Mouse (Mus musculus): ENCODE measurements around the gene Map4k1. TPM values are rescaled to one million over a fixed set of nuclear protein-coding genes. Genes with fewer than 3 reads are reported as not detected.

The Map4k1 gene
- polyA plus RNA-seq, 1 experiment from 2014 or later, result 9.0 TPM

DNA sequence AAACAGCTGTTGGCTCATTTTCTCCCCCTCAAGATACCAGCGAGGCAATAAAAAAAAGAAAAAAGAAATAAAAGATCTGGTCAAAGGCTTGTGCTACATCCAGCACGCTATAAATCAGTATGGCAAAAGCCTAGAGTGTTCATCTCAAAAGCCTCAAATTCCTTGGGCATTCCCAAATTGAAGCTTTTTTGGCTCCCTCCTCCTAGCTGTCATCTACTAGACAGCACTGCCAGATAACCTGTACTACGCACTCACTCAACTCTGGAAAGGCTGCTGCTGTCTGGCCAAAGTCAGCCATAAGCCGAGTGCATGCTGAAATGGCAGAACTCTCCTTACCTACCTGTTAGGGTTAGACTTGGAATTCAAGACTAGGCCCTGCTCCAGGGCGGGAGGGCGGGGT, 24.6 kb upstream of the Map4k1 start:
- Histone ChIP-seq H3K27ac (no peak overlapping the region), H3K36me3 (peaks cover 8% of the 10 kb centered on the region; the same call in 1 of the 2 replicates), H3K27me3 (no peaks in the 10 kb centered on the region), H3K4me3 (replicated peaks) (no peak overlapping the region), H3K9me3 (replicated peaks) (no peaks in the 10 kb centered on the region), H3K4me2 (no peak overlapping the region), H3K9ac (no peak overlapping the region), H3K4me1 (peaks cover 88% of the 10 kb centered on the region)
- whole genome bisulfite sequencing, result 57% methylated on average over 6 of the region's 6 CpGs
- ATAC-seq (replicated peaks; ENCODE audit: low FRiP score), result no peak

DNA sequence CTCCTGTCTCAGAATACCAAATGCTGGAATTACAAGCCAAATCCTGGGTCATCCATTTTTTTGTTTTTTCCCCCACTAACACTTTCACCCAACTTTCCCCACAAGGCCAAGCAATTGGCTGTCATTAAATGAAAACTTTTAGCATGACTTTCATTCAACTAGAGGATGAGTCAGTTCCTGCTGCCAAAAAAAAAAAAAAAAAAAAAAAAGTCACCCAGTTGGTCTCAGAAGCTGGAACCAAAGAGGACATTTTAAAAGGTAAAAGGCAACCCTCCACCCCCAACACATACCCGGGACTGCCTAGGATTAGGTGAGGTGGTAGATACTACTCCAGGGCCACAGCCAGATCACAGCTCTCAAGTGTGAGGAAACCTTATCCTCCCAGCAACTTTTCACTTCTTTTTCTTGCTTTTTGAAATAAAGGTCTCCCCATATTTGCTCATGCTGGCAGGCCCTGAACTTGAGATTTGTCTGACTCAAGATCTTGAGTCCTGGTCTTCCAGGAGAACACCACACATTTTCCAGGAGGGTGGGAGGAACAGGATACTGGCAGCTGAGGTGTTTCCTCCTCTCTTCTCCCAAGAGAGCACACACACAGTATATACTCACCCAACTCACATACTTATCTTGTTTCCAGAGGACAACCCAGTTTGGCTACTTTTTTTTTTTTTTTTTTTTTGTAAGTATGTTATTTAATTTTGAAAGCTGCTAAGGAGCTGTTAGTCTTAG, 23.7 kb upstream of the Map4k1 start:
- no peak overlapping the region for H3K9ac ChIP-seq
- peaks cover 8% of the 10 kb centered on the region; the same call in 1 of the 2 replicates for H3K36me3 ChIP-seq
- H3K4me2 ChIP-seq, result peak overlapping the region; percentile 87
- H3K27me3 ChIP-seq, result no peaks in the 10 kb centered on the region
- 61% methylated on average over 1 of the region's 1 CpGs for WGBS
- ATAC-seq (replicated peaks; ENCODE audit: low FRiP score), result no peak
- peak overlapping the region; percentile 86; the same call in 1 of the 2 replicates for H3K27ac ChIP-seq
- no peak overlapping the region for H3K4me3 ChIP-seq (replicated peaks)
- no peaks in the 10 kb centered on the region for H3K9me3 ChIP-seq (replicated peaks)
- peaks cover 86% of the 10 kb centered on the region for H3K4me1 ChIP-seq

DNA sequence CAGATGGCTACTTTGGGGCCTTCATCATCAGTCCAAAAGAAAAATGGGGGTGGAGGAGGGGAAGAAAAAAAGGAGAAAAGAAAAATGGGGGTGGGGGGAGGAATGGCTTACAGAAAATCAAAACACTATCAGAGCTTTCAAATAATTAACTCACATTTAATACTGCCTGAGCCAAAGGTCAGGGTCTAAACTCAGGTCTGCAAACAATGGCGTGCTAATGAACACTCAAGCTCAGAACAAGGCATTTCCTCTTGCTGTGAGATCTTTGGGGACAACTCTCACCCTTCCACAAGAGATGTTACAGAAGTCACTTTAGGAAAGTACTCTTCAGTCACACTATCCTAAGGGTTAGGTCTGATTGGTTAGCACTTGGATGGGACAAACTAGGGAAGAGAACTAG, 23.1 kb upstream of the Map4k1 start:
- H3K9ac ChIP-seq, result no peak overlapping the region

DNA sequence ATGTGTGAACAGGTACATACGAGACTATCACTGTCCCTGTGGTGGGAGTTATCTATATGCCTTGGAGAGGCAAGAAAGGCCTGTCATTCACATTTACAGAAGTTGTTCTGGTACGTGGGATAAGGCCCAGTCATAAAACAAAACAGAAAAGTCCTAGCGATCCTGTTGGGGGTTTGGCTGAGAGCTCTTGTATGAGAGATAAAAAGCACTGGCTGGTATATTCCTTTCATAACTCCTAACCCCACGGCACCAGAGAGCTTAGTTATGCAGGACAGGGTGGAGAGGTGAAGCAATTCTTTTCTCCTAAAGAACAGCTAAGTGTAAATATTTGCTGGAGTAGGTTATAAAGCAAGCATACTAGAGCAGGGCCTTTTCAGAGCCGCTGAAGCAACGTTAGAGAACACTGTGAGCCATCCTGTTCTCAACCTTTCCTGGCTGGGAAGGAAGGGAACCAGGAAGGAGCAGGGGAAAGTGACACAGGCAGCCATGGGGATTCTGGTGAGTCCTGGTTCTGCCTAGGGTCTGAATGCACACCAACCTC, 22.3 kb upstream of the Map4k1 start:
- Histone ChIP-seq H3K9me3 (replicated peaks) (no peaks in the 10 kb centered on the region), H3K36me3 (peaks cover 3% of the 10 kb centered on the region; the same call in 1 of the 2 replicates), H3K27ac (peak overlapping the region; percentile 86), H3K27me3 (no peaks in the 10 kb centered on the region), H3K4me2 (peak overlapping the region; percentile 87), H3K4me3 (replicated peaks) (peak overlapping the region; percentile 72), H3K9ac (peak overlapping the region; percentile 92), H3K4me1 (peaks cover 82% of the 10 kb centered on the region)
- ATAC-seq (replicated peaks; ENCODE audit: low FRiP score), result no peak
- 28% methylated on average over 6 of the region's 6 CpGs for WGBS

More for the DNA sequence above, 23.1 kb upstream of the Map4k1 start:
- Histone ChIP-seq H3K27me3 (no peaks in the 10 kb centered on the region), H3K36me3 (peaks cover 8% of the 10 kb centered on the region; the same call in 1 of the 2 replicates), H3K9me3 (replicated peaks) (no peaks in the 10 kb centered on the region), H3K4me2 (peak overlapping the region; percentile 87), H3K27ac (peak overlapping the region; percentile 86), H3K4me1 (peaks cover 86% of the 10 kb centered on the region), H3K4me3 (replicated peaks) (no peak overlapping the region)
- 26% methylated on average over 1 of the region's 1 CpGs for WGBS
- ATAC-seq (replicated peaks; ENCODE audit: low FRiP score), result no peak

DNA sequence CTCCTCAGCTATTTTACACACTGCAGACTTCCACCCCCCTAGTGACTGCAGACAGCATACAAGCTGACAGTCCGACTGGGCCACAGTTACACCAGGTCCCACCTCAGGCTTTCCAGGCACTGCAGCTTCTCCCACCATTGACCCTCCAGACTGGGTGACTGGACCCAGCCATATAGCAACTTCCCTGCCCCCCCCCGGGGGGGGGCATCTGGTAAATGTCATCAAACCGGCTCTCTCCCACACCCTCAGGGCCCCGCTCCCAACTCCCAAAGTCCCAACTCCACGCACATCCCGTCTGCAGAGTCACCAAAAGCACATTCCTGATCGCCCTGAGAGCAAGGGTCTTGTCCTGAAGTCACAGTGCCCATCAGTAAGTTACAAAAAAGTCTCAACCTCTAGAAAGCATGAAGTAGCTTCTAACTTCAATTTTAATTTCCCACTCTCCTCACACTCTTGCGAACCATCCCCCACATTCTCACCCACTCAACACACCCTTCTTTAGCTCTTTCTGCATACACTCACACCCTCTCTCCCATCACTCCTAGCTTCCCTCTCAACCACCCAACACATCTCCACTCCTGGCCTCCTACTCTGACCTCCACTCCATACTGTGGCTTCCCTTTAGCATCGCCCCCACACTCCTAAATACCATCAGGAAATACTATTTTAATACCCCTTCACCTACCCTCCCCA, 21.4 kb upstream of the Map4k1 start:
- H3K27me3 ChIP-seq, result no peaks in the 10 kb centered on the region
- peak overlapping the region; percentile 92 for H3K9ac ChIP-seq
- no peak for ATAC-seq (replicated peaks; ENCODE audit: low FRiP score)
- WGBS, result 14% methylated on average over 9 of the region's 9 CpGs
- no peaks in the 10 kb centered on the region for H3K36me3 ChIP-seq
- H3K27ac ChIP-seq, result peak overlapping the region; percentile 86
- peak overlapping the region; percentile 87 for H3K4me2 ChIP-seq
- peaks cover 75% of the 10 kb centered on the region for H3K4me1 ChIP-seq
- no peaks in the 10 kb centered on the region for H3K9me3 ChIP-seq (replicated peaks)
- peak overlapping the region; percentile 72 for H3K4me3 ChIP-seq (replicated peaks)

DNA sequence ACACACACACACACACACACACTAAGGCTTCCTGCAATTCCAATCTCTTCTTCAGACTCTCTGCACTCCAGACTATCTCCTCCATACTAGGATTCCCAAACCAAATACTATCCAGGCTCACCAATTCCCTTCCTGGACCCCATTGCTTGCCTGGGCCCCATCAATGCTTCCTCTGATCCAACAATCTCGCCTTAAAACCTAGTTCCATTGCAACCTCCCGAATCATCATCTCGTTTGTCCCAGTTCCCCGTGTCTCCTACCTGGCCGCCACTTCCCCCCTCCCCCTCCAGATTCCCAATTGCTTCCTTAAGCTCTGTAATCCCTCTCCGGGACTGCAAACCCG, 20.3 kb upstream of the Map4k1 start:
- H3K4me3 ChIP-seq (replicated peaks), result peak overlapping the region; percentile 72
- H3K9me3 ChIP-seq (replicated peaks), result no peaks in the 10 kb centered on the region
- WGBS, result 2% methylated on average over 7 of the region's 7 CpGs
- H3K27me3 ChIP-seq, result no peaks in the 10 kb centered on the region
- ATAC-seq (replicated peaks; ENCODE audit: low FRiP score), result no peak
- H3K9ac ChIP-seq, result peak overlapping the region; percentile 92
- H3K4me2 ChIP-seq, result peak overlapping the region; percentile 87
- H3K27ac ChIP-seq, result peak overlapping the region; percentile 86
- peaks cover 67% of the 10 kb centered on the region for H3K4me1 ChIP-seq
- no peaks in the 10 kb centered on the region for H3K36me3 ChIP-seq

DNA sequence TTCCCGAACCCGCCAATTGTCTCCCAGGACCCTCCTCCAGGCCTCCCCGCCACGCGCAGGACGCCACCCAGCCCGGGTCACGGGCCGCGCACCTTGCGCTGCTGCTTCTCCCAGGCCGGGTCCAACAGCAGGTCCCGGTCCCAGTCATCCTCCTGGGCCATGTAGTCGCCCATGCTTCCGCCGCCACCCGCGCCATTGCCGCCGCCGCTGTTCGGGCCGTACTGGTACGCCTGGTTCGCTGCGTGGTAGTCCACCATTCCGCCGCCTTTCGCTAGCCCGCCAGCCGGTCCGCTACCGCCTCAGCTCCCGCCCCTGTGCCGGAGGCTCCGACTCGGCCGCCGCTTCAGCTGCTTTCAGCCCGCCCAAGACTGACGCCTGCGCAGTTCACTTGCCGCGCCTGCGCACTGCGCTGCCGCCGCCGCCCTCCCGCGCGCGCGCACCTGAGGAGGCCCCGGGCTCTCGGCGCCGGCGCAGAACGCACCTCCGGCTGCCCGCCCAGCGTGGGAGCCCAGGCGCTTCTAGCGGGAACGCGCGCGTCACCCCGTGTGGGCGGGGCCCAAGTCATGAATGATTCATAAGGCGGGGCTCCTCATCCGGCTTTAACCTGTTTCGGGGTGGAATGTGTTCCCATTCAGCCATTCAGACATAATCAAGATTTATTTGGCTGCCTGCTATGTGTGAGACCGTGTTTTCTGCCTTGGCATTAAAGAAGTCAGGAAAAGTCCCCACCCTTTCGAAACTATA, 19.8 kb upstream of the Map4k1 start, which contains the start of gene Actn4:
Actn4 (minus strand) TSS at position 414 of the 744 bp plus-strand sequence.
- WGBS, result under 1% methylated on average over 76 of the region's 76 CpGs
- peaks cover 66% of the 10 kb centered on the region for H3K4me1 ChIP-seq
- no peaks in the 10 kb centered on the region for H3K9me3 ChIP-seq (replicated peaks)
- no peaks in the 10 kb centered on the region for H3K27me3 ChIP-seq
- ATAC-seq (replicated peaks; ENCODE audit: low FRiP score), result peak; percentile 92
- peak within 1 kb of the TSS; percentile 87 for H3K4me2 ChIP-seq
- H3K9ac ChIP-seq, result peak within 1 kb of the TSS; percentile 92
- peak within 1 kb of the TSS; percentile 93 for H3K27ac ChIP-seq
- H3K36me3 ChIP-seq, result no peaks in the 10 kb centered on the region
- peak within 1 kb of the TSS; percentile 72 for H3K4me3 ChIP-seq (replicated peaks)

DNA sequence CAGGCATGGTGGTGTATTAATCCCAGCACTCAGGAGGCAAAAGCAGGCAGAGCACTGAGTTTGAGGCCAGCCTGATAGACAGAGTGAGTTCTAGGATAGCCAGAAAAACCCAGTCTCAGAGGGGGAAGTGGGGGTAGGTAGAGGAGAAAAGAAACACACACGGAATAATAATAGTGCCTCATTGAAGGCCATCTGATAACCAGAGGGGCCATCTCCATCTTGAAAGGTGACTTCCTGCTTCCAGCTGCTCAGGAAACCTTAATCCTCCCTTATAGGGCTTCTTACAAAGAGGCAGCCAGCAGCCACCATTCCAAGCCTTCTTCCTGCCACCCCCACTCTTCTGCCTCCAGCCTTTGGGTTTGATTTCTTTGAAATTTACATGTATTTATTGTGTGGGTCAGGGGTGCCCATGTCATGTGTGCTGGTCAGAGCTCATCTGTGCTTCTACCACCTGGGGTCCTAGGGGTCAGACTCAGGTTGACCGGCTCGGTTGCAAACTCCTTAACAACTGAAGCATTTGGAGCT, 18.4 kb upstream of the Map4k1 start:
- peak overlapping the region; percentile 93 for H3K27ac ChIP-seq
- no peaks in the 10 kb centered on the region for H3K9me3 ChIP-seq (replicated peaks)
- H3K27me3 ChIP-seq, result no peaks in the 10 kb centered on the region
- H3K36me3 ChIP-seq, result no peaks in the 10 kb centered on the region
- H3K4me3 ChIP-seq (replicated peaks), result no peak overlapping the region
- 54% methylated on average over 3 of the region's 3 CpGs for WGBS
- H3K9ac ChIP-seq, result no peak overlapping the region
- H3K4me1 ChIP-seq, result peaks cover 53% of the 10 kb centered on the region
- H3K4me2 ChIP-seq, result no peak overlapping the region
- no peak for ATAC-seq (replicated peaks; ENCODE audit: low FRiP score)

DNA sequence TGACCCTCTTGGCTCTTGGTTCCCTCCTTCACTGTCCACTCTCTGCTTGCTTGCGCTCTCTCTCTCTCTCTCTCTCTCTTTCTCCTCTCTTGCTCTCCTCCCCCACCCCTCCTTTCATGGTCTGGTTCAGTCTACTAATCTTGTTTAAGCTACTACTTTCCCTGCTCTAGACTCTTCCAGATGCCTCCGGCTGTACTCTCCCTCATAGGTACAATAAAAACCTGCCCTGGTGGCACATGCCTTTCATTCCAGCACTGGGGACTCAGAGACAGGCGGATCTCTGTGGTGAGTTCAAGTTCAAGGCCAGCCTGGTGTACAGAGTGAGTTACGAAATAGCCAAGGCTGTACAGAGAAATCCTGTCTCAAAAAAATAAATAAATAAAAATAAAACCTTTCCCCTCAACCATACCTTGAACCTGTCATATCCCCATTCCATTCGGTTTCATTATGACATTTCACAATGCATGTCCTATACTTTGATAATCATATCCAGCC, 16.5 kb upstream of the Map4k1 start:
- 70% methylated on average over 5 of the region's 5 CpGs for WGBS
- Histone ChIP-seq H3K9ac (no peak overlapping the region), H3K4me3 (replicated peaks) (no peak overlapping the region), H3K9me3 (replicated peaks) (no peaks in the 10 kb centered on the region), H3K4me1 (peaks cover 48% of the 10 kb centered on the region), H3K4me2 (no peak overlapping the region), H3K36me3 (peaks cover 4% of the 10 kb centered on the region; the same call in 1 of the 2 replicates), H3K27me3 (no peaks in the 10 kb centered on the region), H3K27ac (no peak overlapping the region)
- no peak for ATAC-seq (replicated peaks; ENCODE audit: low FRiP score)

DNA sequence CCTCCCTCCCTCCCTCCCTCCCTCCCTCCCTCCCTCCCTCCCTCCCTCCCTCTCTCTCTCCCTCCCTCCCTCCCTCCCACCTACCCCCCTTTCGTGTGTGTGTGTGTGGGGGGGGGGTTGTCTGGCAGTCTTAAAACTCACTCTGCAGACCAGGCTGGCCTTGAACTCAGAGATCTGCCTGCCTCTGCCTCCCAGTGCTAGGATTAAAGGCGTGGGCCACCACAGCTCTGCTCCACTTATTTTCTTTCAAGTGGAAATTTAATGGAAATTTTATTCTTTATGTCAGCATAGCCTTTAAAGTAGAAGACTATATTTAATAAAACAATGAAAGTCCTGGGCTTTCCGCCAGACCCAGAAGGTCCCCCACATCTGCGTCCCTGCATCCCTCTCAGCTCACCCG, 15.7 kb upstream of the Map4k1 start:
- Histone ChIP-seq H3K4me1 (peaks cover 45% of the 10 kb centered on the region), H3K27ac (no peak overlapping the region), H3K4me2 (no peak overlapping the region), H3K9ac (no peak overlapping the region), H3K4me3 (replicated peaks) (no peak overlapping the region), H3K27me3 (no peaks in the 10 kb centered on the region), H3K36me3 (peaks cover 10% of the 10 kb centered on the region), H3K9me3 (replicated peaks) (no peaks in the 10 kb centered on the region)
- 78% methylated on average over 4 of the region's 5 CpGs for WGBS
- no peak for ATAC-seq (replicated peaks; ENCODE audit: low FRiP score)

DNA sequence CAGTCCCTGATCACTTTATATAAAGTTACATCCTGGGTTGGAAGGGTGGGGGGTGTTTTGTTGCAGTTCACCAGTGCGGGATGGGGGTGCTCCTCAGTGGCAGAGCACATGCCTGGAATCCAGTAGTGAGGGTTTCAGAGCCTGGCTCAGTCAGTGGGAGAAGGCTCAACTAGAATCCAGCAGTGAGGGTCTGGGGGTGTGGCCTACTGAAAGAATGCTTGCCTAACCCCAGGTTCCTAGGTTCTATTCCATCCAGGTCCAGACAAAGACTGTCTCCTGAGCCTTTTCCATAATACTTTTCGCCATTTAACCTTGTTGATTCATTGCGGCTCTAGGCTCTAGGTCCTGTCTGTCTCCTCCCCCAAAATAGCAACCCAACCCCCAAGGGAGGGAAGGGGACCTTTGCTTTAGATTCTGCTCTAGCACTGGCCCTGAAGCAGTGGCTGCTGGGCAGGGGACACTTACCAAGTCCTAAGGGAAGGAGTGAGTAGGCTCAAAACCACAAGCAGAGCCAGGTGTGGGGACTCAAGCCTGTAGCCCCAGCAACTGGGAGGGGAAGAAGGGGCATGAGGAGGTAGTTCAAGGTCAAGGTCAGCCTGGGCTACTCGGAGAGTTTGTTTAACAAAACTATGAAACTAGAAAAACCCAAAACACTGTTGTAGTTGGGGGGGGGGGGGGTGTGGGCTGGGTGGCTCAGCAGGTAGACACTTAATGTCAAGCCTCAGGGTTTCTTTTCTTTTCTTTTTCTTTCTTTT, 14.9 kb upstream of the Map4k1 start:
- no peak for ATAC-seq (replicated peaks; ENCODE audit: low FRiP score)
- Histone ChIP-seq H3K9me3 (replicated peaks) (no peaks in the 10 kb centered on the region), H3K4me1 (peaks cover 50% of the 10 kb centered on the region), H3K4me3 (replicated peaks) (no peak overlapping the region), H3K27me3 (no peaks in the 10 kb centered on the region), H3K9ac (no peak overlapping the region), H3K36me3 (peaks cover 17% of the 10 kb centered on the region), H3K27ac (no peak overlapping the region), H3K4me2 (no peak overlapping the region)
- 64% methylated on average over 4 of the region's 4 CpGs for WGBS
